In the genomic region with DNA sequence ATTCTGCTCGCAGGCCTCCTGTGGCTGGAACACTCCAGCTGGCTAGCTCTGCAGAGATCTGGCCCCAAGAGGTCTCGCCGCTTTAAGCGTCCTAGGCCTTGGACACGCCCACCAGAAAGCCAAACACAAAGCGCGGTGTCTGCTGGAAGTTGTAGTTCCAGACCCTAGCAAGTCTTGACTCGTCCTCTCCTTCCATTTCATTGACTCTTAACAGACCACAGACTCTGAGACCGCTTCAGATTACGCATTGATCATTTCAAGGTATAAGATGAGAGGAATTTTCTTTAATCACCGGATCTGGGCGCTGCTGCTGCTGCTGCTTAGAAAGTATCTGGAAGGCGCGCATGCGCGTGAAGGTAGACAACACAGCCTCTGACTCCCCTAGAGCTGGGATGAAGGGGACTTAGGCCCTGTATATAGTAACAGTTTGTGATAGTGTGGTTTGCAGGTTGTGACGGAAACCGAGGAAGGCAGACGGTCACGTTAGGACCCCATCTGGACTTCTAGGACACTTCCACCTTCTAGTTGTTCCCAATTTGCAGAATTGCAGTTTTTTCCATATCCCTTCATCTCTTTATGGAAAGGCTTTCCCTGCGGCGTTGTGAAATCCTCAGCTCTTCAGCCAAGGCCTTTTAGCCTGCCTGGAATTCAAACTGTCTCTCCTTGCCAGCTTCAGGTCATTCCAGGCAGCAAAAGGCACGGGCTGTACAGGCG, we compare ENCODE assay signal across 8 mouse cellular contexts. TPM values are rescaled to one million over a fixed set of nuclear protein-coding genes. Genes with fewer than 3 reads are reported as not detected.
DNase-seq lines count a peak whose midpoint lies in the region; ATAC-seq and TF ChIP-seq lines count a peak whose summit lies in the region.

No protein-coding gene starts in this region.

- no peaks in the 10 kb centered on the region for H3K27me3 ChIP-seq in Patski
- no peaks in the 10 kb centered on the region for H3K27me3 ChIP-seq in hindbrain, embryonic 11.5 days (ENCODE audit: control insufficient read depth, insufficient read depth, low read length)
- H3K27me3 ChIP-seq in lung, embryonic 16.5 days (ENCODE audit: control insufficient read depth, insufficient read depth, low read depth, low read length): no peaks in the 10 kb centered on the region
- H3K27me3 ChIP-seq in thymus, adult 2 months (ENCODE audit: control insufficient read depth, insufficient read depth, low read length): no peaks in the 10 kb centered on the region

- WGBS in hindbrain, embryonic 11.5 days: 17% methylated on average over 24 of the region's 24 CpGs
- WGBS in lung, embryonic 16.5 days: 16% methylated on average over 24 of the region's 24 CpGs
- 34% methylated on average over 24 of the region's 24 CpGs for WGBS in thymus, adult 2 months

- H3K27ac ChIP-seq in hindbrain, embryonic 11.5 days (ENCODE audit: low read depth, low read length): no peak overlapping the region
- H3K27ac ChIP-seq in lung, embryonic 16.5 days (ENCODE audit: low read length): peak overlapping the region; percentile 30
- no peak overlapping the region for H3K27ac ChIP-seq in thymus, adult 2 months (ENCODE audit: control insufficient read depth, insufficient read depth, low read length)

- H3K9me3 ChIP-seq in hindbrain, embryonic 11.5 days (ENCODE audit: control insufficient read depth, low read length): no peaks in the 10 kb centered on the region
- H3K9me3 ChIP-seq in lung, embryonic 16.5 days (ENCODE audit: control insufficient read depth, low read length): no peaks in the 10 kb centered on the region

- no peak for TF ChIP-seq CTCF in Patski (IDR thresholded peaks at IDR 0.05)
- TF ChIP-seq CTCF in thymus, adult 2 months (IDR thresholded peaks at IDR 0.05; ENCODE audit: borderline replicate concordance, control insufficient read depth, extremely low read depth, insufficient read depth, low read length, poor library complexity): 0 out of 2 replicates have a peak, but pooled peaks have one; percentile 30

- DNase-seq in Patski (ENCODE audit: low read depth, low spot score): peak; percentile 53
- DNase-seq in cerebellum, postnatal 14 days: peak; percentile 91 to 92
- peak; percentile 78 to 85 for DNase-seq in frontal cortex, postnatal 10 days (ENCODE audit: low spot score in 2 of 2)
- peak; percentile 93 for DNase-seq in hindbrain, embryonic 11.5 days (ENCODE audit: low spot score)
- DNase-seq in layer of hippocampus, adult 9-11 months: peak; percentile 94
- DNase-seq in ovary, adult 18-20 months (ENCODE audit: low spot score): peak; percentile 87
- peak; percentile 85 for DNase-seq in thymus, adult 2 months

- peak overlapping the region; percentile 28; the same call in 1 of the 2 replicates for H3K4me2 ChIP-seq in hindbrain, embryonic 11.5 days (replicated peaks; ENCODE audit: low read depth, low read length)
- peak overlapping the region; percentile 56 for H3K4me2 ChIP-seq in lung, embryonic 16.5 days (ENCODE audit: low read depth, low read length)

- no peaks in the 10 kb centered on the region for H3K4me1 ChIP-seq in hindbrain, embryonic 11.5 days (replicated peaks; ENCODE audit: control insufficient read depth, insufficient read depth, low read length)
- peaks cover 8% of the 10 kb centered on the region; the same call in 1 of the 2 replicates for H3K4me1 ChIP-seq in lung, embryonic 16.5 days (replicated peaks; ENCODE audit: control insufficient read depth, insufficient read depth, low read length)
- peaks cover 7% of the 10 kb centered on the region for H3K4me1 ChIP-seq in thymus, adult 2 months (replicated peaks; ENCODE audit: control insufficient read depth, insufficient read depth, low read length)

- TF ChIP-seq POLR2A in thymus, adult 2 months (IDR thresholded peaks at IDR 0.05; ENCODE audit: control insufficient read depth, extremely low read depth, insufficient read depth, low read length, poor library complexity): 0 out of 2 replicates have a peak, but pooled peaks have one; percentile 19

- in situ Hi-C loops in Patski (cut with MboI; ENCODE audit: low pct_unique_long_range_greater_than_20kb): loop anchor here (5.0 kb wide), 1 partner anchor 34 kb away; no protein-coding TSS in a partner anchor

- POLR2A ChIA-PET in Patski (lab: Charles Lee): no interaction called here

- CTCF ChIA-PET in Patski (lab: Charles Lee): interaction anchor here (0.7 kb wide), 1 partner anchor 22 kb away, joined by 3 read pairs; no protein-coding TSS in a partner anchor

- H3K36me3 ChIP-seq in hindbrain, embryonic 11.5 days (ENCODE audit: control insufficient read depth, insufficient read depth, low read length): no peaks in the 10 kb centered on the region
- H3K36me3 ChIP-seq in lung, embryonic 16.5 days (ENCODE audit: control insufficient read depth, insufficient read depth, low read length): no peaks in the 10 kb centered on the region
- H3K36me3 ChIP-seq in thymus, adult 2 months (ENCODE audit: control insufficient read depth, insufficient read depth, low read length): no peaks in the 10 kb centered on the region

- no peak overlapping the region for H3K9ac ChIP-seq in hindbrain, embryonic 11.5 days (ENCODE audit: low read depth, low read length)
- peak overlapping the region; percentile 52 for H3K9ac ChIP-seq in lung, embryonic 16.5 days (ENCODE audit: low read length)

- ATAC-seq in Patski: peak; percentile 97
- peak; percentile 98 for ATAC-seq in hindbrain, embryonic 11.5 days (ENCODE audit: low FRiP score)
- ATAC-seq in lung, embryonic 16.5 days (ENCODE audit: low read depth): peak; percentile 98

- peak overlapping the region; percentile 34 for H3K4me3 ChIP-seq in hindbrain, embryonic 11.5 days (ENCODE audit: low read depth, low read length)
- H3K4me3 ChIP-seq in lung, embryonic 16.5 days (ENCODE audit: low read length): peak overlapping the region; percentile 56
- peak overlapping the region; percentile 23; the same call in 1 of the 2 replicates for H3K4me3 ChIP-seq in thymus, adult 2 months (ENCODE audit: control insufficient read depth, insufficient read depth, low read length)

RNA-seq across cellular contexts. Expression of gene Abca1, which starts 36.5 kb away (rescaled TPM):
- polyA plus RNA-seq in Patski (2021): 78.1 TPM
- polyA plus RNA-seq in hindbrain, embryonic 11.5 days (2014; fragmentation: Nextera tagmentation; extraction: Ambion mirVana): 6.1 and 7.5 TPM in 2 replicates
- polyA plus RNA-seq in lung, embryonic 16.5 days (2015; fragmentation: Nextera tagmentation; extraction: Ambion mirVana): 9.8 and 10.5 TPM in 2 replicates
- 13.8 and 15.4 TPM in 2 replicates for polyA plus RNA-seq in thymus, adult 2 months (2012; rRNA removed)
